Mouse (Mus musculus) CD4-positive helper T cell, adult 2 months (primary cell): ENCODE data around the gene Arl4c.

Experiments used
- DNase-seq: peaks from one replicate; pipeline ENCODE4 v3.0.0-alpha.2; 2012; ENCODE audit warnings: low read depth, missing footprints, low spot score

The Arl4c gene

GRCm38 (mm10) chr1:88700961-88701861 is 810 bp downstream of the Arl4c start:
- peak; percentile 57 for DNase-seq

GRCm38 (mm10) chr1:88699856-88700791 is 1.9 kb downstream of the Arl4c start:
- peak; percentile 80 for DNase-seq

DNA sequence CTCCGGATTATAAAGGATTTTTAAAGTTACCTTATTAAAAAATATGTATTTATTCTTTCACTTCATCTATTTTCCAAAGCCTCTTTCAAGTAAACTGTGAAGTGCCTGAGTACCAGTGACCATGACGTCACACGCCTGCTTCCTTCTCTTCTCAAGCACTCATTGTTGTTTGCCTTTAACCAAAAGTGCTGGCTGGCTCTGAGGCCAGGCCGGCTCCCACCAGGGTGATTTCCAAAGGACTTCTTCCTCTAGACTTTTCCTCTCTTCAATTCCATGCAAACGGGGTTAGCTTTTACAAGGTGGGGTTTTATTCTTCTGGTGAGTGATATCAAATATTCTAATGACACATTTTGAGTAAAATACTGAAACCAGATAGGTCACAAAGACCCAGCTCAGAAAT is 2.6 kb downstream of the Arl4c start:
- peak; percentile 78 for DNase-seq

- DNase-seq, result no peak
Measured at GRCm38 (mm10) chr1:88698926-88699325, 3.1 kb downstream of the Arl4c start.

DNA sequence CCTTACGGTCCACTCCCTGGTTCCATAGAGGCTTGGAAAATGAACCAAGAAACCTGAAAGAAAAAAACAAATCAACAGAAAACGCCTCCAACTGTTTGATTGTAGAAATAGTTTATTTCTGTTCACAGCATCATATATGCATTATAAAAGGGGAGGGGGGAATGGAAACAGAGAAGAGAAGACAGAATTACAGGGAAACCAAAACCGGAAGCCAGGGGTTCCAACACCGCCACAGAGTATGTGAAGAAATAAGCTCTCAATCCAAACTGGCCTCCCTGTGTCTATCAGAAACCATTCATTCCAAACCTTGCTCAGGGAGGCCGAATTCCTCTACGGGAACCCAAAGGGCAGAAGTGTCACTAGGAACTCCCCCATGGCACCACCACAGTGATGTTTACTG is 3.9 kb downstream of the Arl4c start:
- peak; percentile 64 for DNase-seq

- DNase-seq, result no peak
Measured at GRCm38 (mm10) chr1:88696408-88696807, 5.6 kb downstream of the Arl4c start.

- no peak for DNase-seq
Measured at GRCm38 (mm10) chr1:88694353-88694752, 7.7 kb downstream of the Arl4c start.

DNA sequence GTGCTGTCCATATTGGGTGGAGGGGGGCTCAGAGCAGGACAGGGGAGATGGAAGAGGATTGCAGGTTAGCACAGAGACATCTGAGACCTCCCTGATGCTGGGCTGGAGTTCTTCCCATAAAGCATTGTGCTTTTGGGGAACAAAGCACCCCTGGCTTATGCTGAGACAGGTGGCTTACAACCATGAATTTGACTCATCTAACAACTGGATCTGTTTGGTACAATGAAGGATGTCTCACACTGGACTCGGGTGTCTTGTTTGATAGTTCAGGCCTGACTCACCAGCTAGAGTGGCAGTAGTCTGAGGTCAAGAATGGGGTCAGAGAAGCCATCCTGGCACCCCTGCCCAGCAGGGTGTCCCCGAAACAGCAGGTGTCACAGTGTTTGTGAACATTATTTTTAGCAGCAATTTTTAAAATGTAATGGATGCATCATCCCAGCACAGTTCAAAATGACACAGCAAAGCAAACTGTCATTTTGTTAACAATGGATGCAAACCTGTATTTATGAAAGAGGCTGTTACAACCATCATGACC is 9.7 kb downstream of the Arl4c start:
- no peak for DNase-seq

- DNase-seq, result no peak
Measured at GRCm38 (mm10) chr1:88690601-88691000, 11.4 kb downstream of the Arl4c start.

GRCm38 (mm10) chr1:88684765-88685164 is 17.3 kb downstream of the Arl4c start:
- peak; percentile 38 for DNase-seq

- no peak for DNase-seq
Measured at GRCm38 (mm10) chr1:88681596-88681995, 20.4 kb downstream of the Arl4c start.

GRCm38 (mm10) chr1:88680804-88681203 is 21.2 kb downstream of the Arl4c start:
- peak; percentile 40 for DNase-seq

GRCm38 (mm10) chr1:88678231-88678739 is 23.7 kb downstream of the Arl4c start:
- no peak for DNase-seq

DNA sequence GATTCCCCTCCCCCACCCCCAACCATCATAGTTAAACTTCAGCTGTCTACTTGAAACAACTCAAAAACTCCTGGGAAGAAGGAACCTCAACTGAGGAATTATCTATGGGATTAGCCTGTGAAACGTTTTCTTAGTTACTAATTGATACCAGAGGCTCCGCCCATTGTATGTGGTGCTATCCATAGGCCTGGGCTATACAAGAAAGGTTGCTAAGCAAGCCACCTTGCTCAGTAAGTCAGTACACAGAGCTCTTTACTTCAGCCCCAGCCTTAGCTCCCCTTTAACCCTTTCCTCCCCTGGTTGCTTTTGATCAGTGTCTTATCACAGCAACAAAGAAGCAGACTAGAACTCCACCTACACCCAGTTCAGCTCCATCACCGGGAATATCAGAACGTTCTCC is 31.2 kb downstream of the Arl4c start:
- DNase-seq, result no peak

DNA sequence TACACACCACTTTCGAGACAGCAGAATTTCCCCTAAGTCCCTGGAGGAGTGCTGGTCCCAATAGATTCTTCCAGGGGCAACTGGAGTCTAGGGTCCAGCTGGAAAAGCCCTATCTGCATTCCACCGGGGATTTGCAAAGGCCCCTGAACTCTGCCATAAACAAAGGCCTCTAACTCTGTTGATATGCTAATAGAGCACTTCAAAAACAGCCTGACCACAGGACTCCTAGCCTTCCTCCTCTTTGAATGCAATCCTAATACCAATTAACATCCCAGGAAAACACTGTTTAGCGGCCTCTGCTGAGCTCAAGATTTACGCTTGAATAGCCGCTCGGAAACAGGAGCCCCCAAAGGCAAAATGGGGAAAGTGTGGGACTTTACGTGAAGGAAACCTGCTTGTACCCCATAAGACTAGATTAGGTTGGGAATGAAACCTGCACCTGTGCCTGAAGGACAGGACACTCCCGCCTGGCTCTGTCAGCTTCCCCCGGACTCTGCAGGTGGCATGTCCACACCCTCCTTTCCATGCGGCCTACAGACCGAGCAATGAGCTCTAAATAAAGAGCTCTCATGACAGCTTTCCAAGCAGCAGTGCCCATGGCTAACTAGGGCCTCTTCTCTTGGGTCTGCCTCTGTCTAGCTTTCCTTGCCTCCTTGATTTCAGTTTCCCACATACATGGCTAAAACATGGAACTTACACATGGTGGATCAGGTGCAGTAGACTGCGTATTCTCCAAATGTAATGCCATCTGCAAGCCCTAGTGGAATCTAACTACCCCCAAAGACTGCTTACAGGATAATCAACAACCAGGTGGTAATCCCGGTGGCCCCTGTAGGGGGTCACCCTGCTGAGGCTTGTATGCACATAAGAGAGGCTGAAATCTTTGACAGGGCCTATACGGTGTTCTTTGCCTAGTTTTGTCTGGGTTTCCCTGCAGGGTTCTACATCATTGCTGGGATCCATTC is 32.9 kb downstream of the Arl4c start:
- no peak for DNase-seq

- DNase-seq, result no peak
Measured at GRCm38 (mm10) chr1:88668353-88668752, 33.7 kb downstream of the Arl4c start.

GRCm38 (mm10) chr1:88664623-88665022 is 37.4 kb downstream of the Arl4c start:
- no peak for DNase-seq

GRCm38 (mm10) chr1:88662736-88663135 is 39.3 kb downstream of the Arl4c start:
- no peak for DNase-seq

GRCm38 (mm10) chr1:88661209-88661608 is 40.8 kb downstream of the Arl4c start:
- DNase-seq, result peak; percentile 51

DNA sequence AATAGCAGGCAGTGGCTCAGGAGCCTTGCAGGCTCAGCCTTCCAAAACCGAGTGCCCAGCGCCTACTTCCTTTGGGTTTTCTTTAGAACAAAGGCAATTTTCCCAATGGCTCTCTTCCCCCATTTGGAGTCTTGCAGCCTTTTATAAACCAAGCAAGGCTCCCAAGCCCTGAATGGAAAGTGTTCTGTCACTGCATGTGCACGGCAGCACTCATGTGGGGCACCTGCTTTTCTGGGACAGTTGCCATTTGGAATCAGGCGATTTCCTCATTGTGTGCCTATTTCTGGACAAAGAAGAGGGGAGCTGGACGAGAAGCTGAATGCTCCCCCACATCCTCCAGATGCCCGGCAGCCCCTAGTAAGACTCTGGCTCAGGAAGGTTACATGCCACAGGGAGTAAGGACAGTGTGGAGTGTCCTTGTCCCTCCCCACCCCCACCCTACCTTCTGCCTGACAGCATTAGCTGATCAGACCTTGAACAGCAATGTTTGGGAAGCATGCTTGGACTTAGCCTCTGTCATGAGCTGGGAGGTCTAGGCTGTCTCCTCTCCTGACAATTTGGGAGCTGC is 43.6 kb downstream of the Arl4c start:
- no peak for DNase-seq
